ENCODE assay signal across 9 mouse cellular contexts in the genomic region with DNA sequence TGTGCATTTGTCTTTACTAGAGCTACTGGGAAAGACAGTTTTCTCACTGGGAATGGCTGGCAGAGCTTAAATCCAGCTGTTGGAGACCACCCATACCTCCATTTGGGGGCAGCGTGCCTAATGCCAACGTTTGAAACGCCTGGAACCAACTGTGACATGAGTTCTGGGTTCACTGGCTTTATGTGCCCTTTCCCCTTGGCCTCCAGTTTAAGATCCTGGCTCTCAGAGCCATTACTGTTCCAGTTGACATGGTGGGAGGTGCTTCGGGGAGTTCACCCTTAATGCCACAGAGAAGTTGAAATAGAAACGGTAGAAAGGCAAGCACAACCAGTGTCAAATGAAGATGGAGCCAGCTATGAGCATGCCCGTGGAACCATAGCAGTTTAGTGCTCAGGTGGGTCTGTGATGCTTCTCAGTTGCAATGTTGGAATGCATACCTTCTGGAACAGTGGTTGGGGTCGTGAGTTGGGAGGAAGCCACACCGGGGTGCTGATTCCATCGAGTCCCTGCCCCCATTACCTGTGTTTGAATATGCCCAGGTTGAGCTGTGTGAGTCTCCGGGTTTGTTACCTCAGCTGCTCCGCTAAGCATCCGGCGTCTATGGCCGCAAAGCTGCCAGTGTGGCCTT. TPM values are rescaled to one million over a fixed set of nuclear protein-coding genes. Genes with fewer than 3 reads are reported as not detected.
A peak's percentile ranks its signal among the peaks of the same experiment; 100 is the strongest.
DNase-seq lines count a peak whose midpoint lies in the region; ATAC-seq and TF ChIP-seq lines count a peak whose summit lies in the region.
"Had no signal": no experiment of that assay in that cellular context is flagged by ENCODE, and none has a peak within 500 bp of the region (broad histone marks: within the 10 kb centered on the region; RNA-seq: fewer than 3 reads in every experiment).

No protein-coding gene starts in this region.

- H3K9me3 ChIP-seq in E14TG2a.4 (ENCODE audit: low read length), result no peaks in the 10 kb centered on the region
- H3K9me3 ChIP-seq in forebrain, embryonic 14.5 days (replicated peaks; ENCODE audit: control insufficient read depth, low read length), result no peaks in the 10 kb centered on the region
- no peaks in the 10 kb centered on the region for H3K9me3 ChIP-seq in liver, embryonic 13.5 days (replicated peaks)

- H3K27ac ChIP-seq in forebrain, embryonic 14.5 days (ENCODE audit: low read depth, low read length), result peak overlapping the region; percentile 98
- H3K27ac ChIP-seq in liver, embryonic 13.5 days, result no peak overlapping the region

- peaks cover 58% of the 10 kb centered on the region for H3K4me1 ChIP-seq in E14TG2a.4 (replicated peaks; ENCODE audit: low read depth, low read length)
- H3K4me1 ChIP-seq in forebrain, embryonic 14.5 days (ENCODE audit: control insufficient read depth, insufficient read depth, low read length), result peaks cover 20% of the 10 kb centered on the region
- peaks cover 25% of the 10 kb centered on the region for H3K4me1 ChIP-seq in liver, embryonic 13.5 days (replicated peaks)

- peak; percentile 89 for DNase-seq in heart, adult 11 months
- DNase-seq in heart, postnatal 25 days (ENCODE audit: low spot score), result no peak
- DNase-seq in forebrain, embryonic 14.5 days (ENCODE audit: low spot score), result no peak
- DNase-seq in liver, embryonic 13.5 days, result no peak
- DNase-seq in MN1 (ENCODE audit: low spot score), result no peak
- DNase-seq in cerebellum, adult 9-10 months, result no peak
- no peak for DNase-seq in thymus, postnatal 4 days

- no peak for TF ChIP-seq CTCF in E14TG2a.4 (conservative IDR thresholded peaks at IDR 0.05; ENCODE audit: low read length)

- peak overlapping the region; percentile 93 for H3K9ac ChIP-seq in forebrain, embryonic 14.5 days (ENCODE audit: low read length)
- peak overlapping the region; percentile 52; the same call in 1 of the 2 replicates for H3K9ac ChIP-seq in liver, embryonic 13.5 days

- peaks cover 56% of the 10 kb centered on the region for H3K36me3 ChIP-seq in E14TG2a.4 (ENCODE audit: insufficient read depth, low read length)
- H3K36me3 ChIP-seq in forebrain, embryonic 14.5 days (ENCODE audit: control insufficient read depth, insufficient read depth, low read length), result peaks cover 35% of the 10 kb centered on the region
- peaks cover 37% of the 10 kb centered on the region for H3K36me3 ChIP-seq in liver, embryonic 13.5 days

- 8% methylated on average over 14 of the region's 14 CpGs for WGBS in forebrain, embryonic 14.5 days
- 14% methylated on average over 14 of the region's 14 CpGs for WGBS in liver, embryonic 13.5 days (ENCODE audit: insufficient replicate concordance)

- no peak; the same call in none of the 2 replicates for ATAC-seq in forebrain, embryonic 14.5 days
- no peak for ATAC-seq in liver, embryonic 13.5 days (ENCODE audit: low read depth)

- H3K4me3 ChIP-seq in E14TG2a.4 (replicated peaks; ENCODE audit: low read length), result peak overlapping the region; percentile 90
- H3K4me3 ChIP-seq in forebrain, embryonic 14.5 days (ENCODE audit: low read depth, low read length), result peak overlapping the region; percentile 68
- H3K4me3 ChIP-seq in liver, embryonic 13.5 days (replicated peaks), result peak overlapping the region; percentile 55

- peak overlapping the region; percentile 84 for H3K4me2 ChIP-seq in forebrain, embryonic 14.5 days (ENCODE audit: low read length)
- H3K4me2 ChIP-seq in liver, embryonic 13.5 days, result peak overlapping the region; percentile 75

- intact Hi-C loops in heart, postnatal 25 days (cut with DNase I), result no loop called here

- H3K27me3 ChIP-seq in E14TG2a.4 (ENCODE audit: insufficient read depth, low read length), result peaks cover 38% of the 10 kb centered on the region
- no peaks in the 10 kb centered on the region for H3K27me3 ChIP-seq in forebrain, embryonic 14.5 days (replicated peaks; ENCODE audit: control insufficient read depth, insufficient read depth, low read length)
- H3K27me3 ChIP-seq in liver, embryonic 13.5 days, result peaks cover 63% of the 10 kb centered on the region

RNA-seq across cellular contexts. Expression of a gene that starts 0.6 kb away (rescaled TPM):
- total RNA-seq in heart, postnatal 25 days (2021), result 1 to 10 TPM in 1 of 2 experiments, under 1 TPM in 1; 0.56 to 1.2 TPM
- polyA plus RNA-seq in forebrain, embryonic 14.5 days (2014; fragmentation: Nextera tagmentation; extraction: Ambion mirVana), result 6.7 and 7.4 TPM in 2 replicates
- polyA plus RNA-seq in liver, embryonic 13.5 days (2015; fragmentation: Nextera tagmentation; extraction: Ambion mirVana), result not detected in 2 replicates

RNA-seq across cellular contexts. Expression of a gene that starts 18.6 kb away (rescaled TPM):
- total RNA-seq in heart, postnatal 25 days (2021), result 10 to 100 TPM; 17.5 to 18.6 TPM
- polyA plus RNA-seq in forebrain, embryonic 14.5 days (2014; fragmentation: Nextera tagmentation; extraction: Ambion mirVana), result 25.0 and 28.9 TPM in 2 replicates
- 23.7 and 25.2 TPM in 2 replicates for polyA plus RNA-seq in liver, embryonic 13.5 days (2015; fragmentation: Nextera tagmentation; extraction: Ambion mirVana)

RNA-seq across cellular contexts. Expression of a gene that starts 24.4 kb away (rescaled TPM):
- 10 to 100 TPM; 10.6 to 10.8 TPM for total RNA-seq in heart, postnatal 25 days (2021)
- 396 and 523 TPM in 2 replicates for polyA plus RNA-seq in forebrain, embryonic 14.5 days (2014; fragmentation: Nextera tagmentation; extraction: Ambion mirVana)
- polyA plus RNA-seq in liver, embryonic 13.5 days (2015; fragmentation: Nextera tagmentation; extraction: Ambion mirVana), result 11.5 and 12.3 TPM in 2 replicates

RNA-seq across cellular contexts. Expression of a gene that starts 36.9 kb away (rescaled TPM):
- total RNA-seq in heart, postnatal 25 days (2021), result not detected
- polyA plus RNA-seq in forebrain, embryonic 14.5 days (2014; fragmentation: Nextera tagmentation; extraction: Ambion mirVana), result not detected in 2 replicates
- polyA plus RNA-seq in liver, embryonic 13.5 days (2015; fragmentation: Nextera tagmentation; extraction: Ambion mirVana), result 56.5 and 59.8 TPM in 2 replicates

RNA-seq across cellular contexts. Expression of a gene that starts 48.5 kb away (rescaled TPM):
- not detected for total RNA-seq in heart, postnatal 25 days (2021)
- polyA plus RNA-seq in forebrain, embryonic 14.5 days (2014; fragmentation: Nextera tagmentation; extraction: Ambion mirVana), result 0.71 and 1.0 TPM in 2 replicates
- not detected in 2 replicates for polyA plus RNA-seq in liver, embryonic 13.5 days (2015; fragmentation: Nextera tagmentation; extraction: Ambion mirVana)
- polyA plus RNA-seq: erythroblast, embryonic 14.5 days had no signal

Comparison
In these comparisons a context has a peak if more than half of its experiments do, and no peak if none do; other contexts are left out.
1. RNA of a gene that starts 24.4 kb away (polyA plus RNA-seq): 396 to 523 TPM in forebrain, embryonic 14.5 days; 11.5 to 12.3 TPM in liver, embryonic 13.5 days; every median in the first group is over 10 times any median in the second.
2. Peak in every context shown above with its lines, with median percentiles within 50 percentile points of each other: H3K4me3 ChIP-seq.